Mouse (Mus musculus) lung, postnatal 0 days (tissue): ENCODE data around the gene Tnk2. TPM values are rescaled to one million over a fixed set of nuclear protein-coding genes. Genes with fewer than 3 reads are reported as not detected.
A peak's percentile ranks its signal among the peaks of the same experiment; 100 is the strongest.

ENCODE experiments used
- ATAC-seq: fragments of 200-750 bp; cut with Nextera tagmentation; 2 replicates; pipeline ENCODE4 v1.8.0; 2017; ENCODE audit warnings: moderate library complexity
- DNase-seq: peaks from one replicate; pipeline ENCODE4 v3.0.0-alpha.2; 2016; ENCODE audit warnings: low spot score
- H3K27ac ChIP-seq: fragments of 300-500 bp; sonication (generic); 2 replicates; pipeline ENCODE4 v1.5.1; 2014; ENCODE audit warnings: antibody characterized with exemption, mild to moderate bottlenecking, low read length, mixed read lengths
- H3K27me3 ChIP-seq: fragments of 300-500 bp; sonication (generic); replicated peaks from 2 replicates; pipeline ENCODE4 v1.6.1; 2014; ENCODE audit warnings: low read length, mixed read lengths; ENCODE audit not compliant: insufficient read depth
- H3K36me3 ChIP-seq: fragments of 300-500 bp; sonication (generic); 2 replicates; pipeline ENCODE4 v1.6.1; 2014; ENCODE audit warnings: low read length, mixed read lengths; ENCODE audit not compliant: insufficient read depth
- H3K4me1 ChIP-seq: fragments of 300-500 bp; sonication (generic); 2 replicates; pipeline ENCODE4 v1.6.1; 2014; ENCODE audit warnings: antibody characterized with exemption, low read depth, low read length, mixed read lengths; ENCODE audit not compliant: insufficient read depth
- H3K4me2 ChIP-seq: fragments of 300-500 bp; sonication (generic); replicated peaks from 2 replicates; pipeline ENCODE4 v1.6.1; 2014; ENCODE audit warnings: low read depth, mild to moderate bottlenecking, low read length, moderate library complexity, mixed read lengths
- H3K4me3 ChIP-seq: fragments of 300-500 bp; sonication (generic); 2 replicates; pipeline ENCODE4 v1.5.1; 2014; ENCODE audit warnings: low read depth, low read length
- H3K9ac ChIP-seq: fragments of 300-500 bp; sonication (generic); replicated peaks from 2 replicates; pipeline ENCODE4 v1.6.1; 2014; ENCODE audit warnings: low read depth, mild to moderate bottlenecking
- H3K9me3 ChIP-seq: fragments of 300-500 bp; sonication (generic); 2 replicates; pipeline ENCODE4 v1.6.1; 2016; ENCODE audit warnings: low read length, mixed read lengths
- CTCF ChIP-seq: IDR thresholded peaks from 2 replicates; pipeline ENCODE4 v1.5.1; 2016; ENCODE audit warnings: antibody characterized with exemption, mild to moderate bottlenecking
- EP300 ChIP-seq: IDR thresholded peaks from 2 replicates; pipeline ENCODE4 v1.6.1; 2016; ENCODE audit warnings: antibody characterized with exemption, mild to moderate bottlenecking, control low read depth
- WGBS: fragments of 180-500 bp; shearing (Covaris S2); extraction: QIAGEN DNeasy Blood & Tissue Kit; methylation state at CpG from one replicate; pipeline ENCODE4 v1.1.7; 2014; 5-methylcytosine and 5-hydroxymethylcytosine counted together
- polyA plus RNA-seq: library from polyadenylated mRNA; unstranded; fragments of >200 nt; fragmentation: Nextera tagmentation; extraction: Ambion mirVana; gene quantifications from 2 replicates; pipeline ENCODE4 v1.2.1, GENCODE M21; 2015

Gene Tnk2
- polyA plus RNA-seq, 1 experiment from 2014 or later, result 19.8 TPM

GRCm38 (mm10) chr16:32632328-32632824 is 11.3 kb upstream of the Tnk2 start:
- 90% methylated on average over 4 of the region's 4 CpGs for WGBS
- no peak for DNase-seq
- no peak overlapping the region for H3K9ac ChIP-seq
- no peak overlapping the region for H3K4me2 ChIP-seq
- no peaks in the 10 kb centered on the region for H3K27me3 ChIP-seq
- H3K27ac ChIP-seq, result no peak overlapping the region
- H3K36me3 ChIP-seq, result no peaks in the 10 kb centered on the region; the same call in 1 of the 2 replicates
- no peak overlapping the region for H3K4me3 ChIP-seq
- TF ChIP-seq EP300, result no peak
- TF ChIP-seq CTCF, result no peak
- no peaks in the 10 kb centered on the region for H3K9me3 ChIP-seq
- H3K4me1 ChIP-seq, result no peaks in the 10 kb centered on the region
- ATAC-seq, result no peak

GRCm38 (mm10) chr16:32633486-32634012 is 10.1 kb upstream of the Tnk2 start:
- Histone ChIP-seq H3K4me2 (no peak overlapping the region), H3K4me3 (no peak overlapping the region), H3K36me3 (no peaks in the 10 kb centered on the region; the same call in 1 of the 2 replicates), H3K9me3 (no peaks in the 10 kb centered on the region), H3K9ac (no peak overlapping the region), H3K27me3 (no peaks in the 10 kb centered on the region), H3K27ac (no peak overlapping the region), H3K4me1 (no peaks in the 10 kb centered on the region)
- TF ChIP-seq EP300 (no peak), CTCF (no peak)
- 89% methylated on average over 4 of the region's 4 CpGs for WGBS
- DNase-seq, result no peak
- ATAC-seq, result no peak

GRCm38 (mm10) chr16:32634183-32634582 is 9.5 kb upstream of the Tnk2 start:
- 80% methylated on average over 5 of the region's 5 CpGs for WGBS
- DNase-seq (no peak), ATAC-seq (no peak)
- no peaks in the 10 kb centered on the region for H3K4me1 ChIP-seq
- no peak overlapping the region for H3K27ac ChIP-seq
- no peak for TF ChIP-seq EP300
- no peak for TF ChIP-seq CTCF
- H3K4me3 ChIP-seq, result no peak overlapping the region
- no peak overlapping the region for H3K9ac ChIP-seq
- no peaks in the 10 kb centered on the region for H3K27me3 ChIP-seq
- H3K9me3 ChIP-seq, result no peaks in the 10 kb centered on the region
- no peak overlapping the region for H3K4me2 ChIP-seq
- H3K36me3 ChIP-seq, result no peaks in the 10 kb centered on the region; the same call in 1 of the 2 replicates

- Histone ChIP-seq H3K4me1 (no peaks in the 10 kb centered on the region), H3K9me3 (no peaks in the 10 kb centered on the region), H3K27ac (no peak overlapping the region), H3K36me3 (no peaks in the 10 kb centered on the region; the same call in 1 of the 2 replicates), H3K4me3 (no peak overlapping the region), H3K9ac (no peak overlapping the region), H3K27me3 (no peaks in the 10 kb centered on the region), H3K4me2 (no peak overlapping the region)
- ATAC-seq (0 out of 2 replicates have a peak, but pooled peaks have one; percentile 35), DNase-seq (peak; percentile 18)
- WGBS, result 47% methylated on average over 3 of the region's 3 CpGs
- peak; percentile 54 for TF ChIP-seq CTCF
- no peak for TF ChIP-seq EP300
Observed at GRCm38 (mm10) chr16:32635314-32635713, 8.4 kb upstream of the Tnk2 start.

GRCm38 (mm10) chr16:32636331-32636730 is 7.3 kb upstream of the Tnk2 start:
- Histone ChIP-seq H3K4me3 (no peak overlapping the region), H3K4me1 (no peaks in the 10 kb centered on the region), H3K27me3 (no peaks in the 10 kb centered on the region), H3K27ac (no peak overlapping the region), H3K9ac (no peak overlapping the region), H3K4me2 (no peak overlapping the region), H3K9me3 (no peaks in the 10 kb centered on the region), H3K36me3 (no peaks in the 10 kb centered on the region; the same call in 1 of the 2 replicates)
- TF ChIP-seq CTCF (no peak), EP300 (no peak)
- no peak for DNase-seq
- WGBS, result 91% methylated on average over 3 of the region's 3 CpGs
- no peak for ATAC-seq

- no peaks in the 10 kb centered on the region for H3K9me3 ChIP-seq
- ATAC-seq, result no peak
- no peaks in the 10 kb centered on the region for H3K36me3 ChIP-seq
- WGBS, result 29% methylated on average over 6 of the region's 6 CpGs
- no peak overlapping the region for H3K9ac ChIP-seq
- H3K27me3 ChIP-seq, result no peaks in the 10 kb centered on the region
- H3K4me1 ChIP-seq, result no peaks in the 10 kb centered on the region
- no peak for DNase-seq
- no peak overlapping the region for H3K4me2 ChIP-seq
- TF ChIP-seq CTCF (no peak), EP300 (no peak)
- no peak overlapping the region for H3K27ac ChIP-seq
- no peak overlapping the region for H3K4me3 ChIP-seq
Observed at GRCm38 (mm10) chr16:32636871-32637521, 6.7 kb upstream of the Tnk2 start.
